Mouse (Mus musculus) MEL (cell line): Measurements from ENCODE around the gene Ccdc96. TPM values are rescaled to one million over a fixed set of nuclear protein-coding genes. Genes with fewer than 3 reads are reported as not detected.

Experiments
- DNase-seq: peaks from one replicate; pipeline ENCODE4 v3.0.0; 2011; ENCODE audit warnings: low read depth, low spot score
- H3K27ac ChIP-seq: 2 replicates; pipeline ENCODE4 v1.5.1; 2012; ENCODE audit warnings: low read depth, mild to moderate bottlenecking, control low read depth, low read length, moderate library complexity; ENCODE audit not compliant: control insufficient read depth
- H3K27me3 ChIP-seq, 2 experiments: fragments of 150-350 bp in 1 of 2; sonication (generic) in 1 of 2; 2 replicates each; pipeline ENCODE4 v1.6.1; 2012; ENCODE audit warnings: low read length in 2 of 2, mild to moderate bottlenecking in 2 of 2, improper control_type of control experiment in 1 of 2, moderate library complexity in 1 of 2; ENCODE audit not compliant: insufficient read depth in 2 of 2, control insufficient read depth in 1 of 2
- H3K36me3 ChIP-seq, 2 experiments: 2 replicates each; pipeline ENCODE4 v1.6.1; 2012 to 2014; ENCODE audit warnings: low read length in 2 of 2, improper control_type of control experiment in 1 of 2, inconsistent platforms in 1 of 2, mild to moderate bottlenecking in 1 of 2; ENCODE audit not compliant: insufficient read depth in 2 of 2, control insufficient read depth in 1 of 2
- H3K4me1 ChIP-seq, 2 experiments: fragments of 150-350 bp in 1 of 2; sonication (generic) in 1 of 2; 2 replicates each; pipeline ENCODE4 v1.6.1; 2012; ENCODE audit warnings: low read length in 2 of 2, improper control_type of control experiment in 1 of 2, mild to moderate bottlenecking in 1 of 2; ENCODE audit not compliant: insufficient read depth in 2 of 2, control insufficient read depth in 1 of 2
- H3K4me3 ChIP-seq, 2 experiments: fragments of 150-350 bp in 1 of 2; sonication (generic) in 1 of 2; 2 replicates each; pipeline ENCODE4 v1.5.1; 2012; ENCODE audit warnings: low read depth in 2 of 2, low read length in 2 of 2, mild to moderate bottlenecking in 2 of 2, moderate library complexity in 2 of 2, control low read depth in 1 of 2, improper control_type of control experiment in 1 of 2; ENCODE audit not compliant: control insufficient read depth in 1 of 2, insufficient read depth in 1 of 2
- H3K79me2 ChIP-seq: 2 replicates; pipeline ENCODE4 v1.6.1; 2012; ENCODE audit warnings: mild to moderate bottlenecking, low read length, moderate library complexity; ENCODE audit not compliant: control insufficient read depth, poor library complexity, insufficient read depth
- H3K9ac ChIP-seq: 2 replicates; pipeline ENCODE4 v1.6.1; 2012; ENCODE audit warnings: low read depth, mild to moderate bottlenecking, control low read depth, low read length, moderate library complexity; ENCODE audit not compliant: control insufficient read depth, poor library complexity, severe bottlenecking
- H3K9me3 ChIP-seq: fragments of 150-350 bp; sonication (generic); replicated peaks from 2 replicates; pipeline ENCODE4 v1.6.1; 2012; ENCODE audit warnings: mild to moderate bottlenecking, low read length, improper control_type of control experiment, moderate library complexity; ENCODE audit not compliant: insufficient read depth
- BHLHE40 ChIP-seq: IDR thresholded peaks from 2 replicates; pipeline ENCODE4 v1.6.1; 2012; ENCODE audit warnings: low read depth, mild to moderate bottlenecking, inconsistent platforms, low read length, improper control_type of control experiment, borderline replicate concordance
- CHD1 ChIP-seq: IDR thresholded peaks from 2 replicates; pipeline ENCODE4 v1.6.1; 2012; ENCODE audit warnings: low read depth, mild to moderate bottlenecking, inconsistent platforms, low read length, improper control_type of control experiment
- CHD2 ChIP-seq: IDR thresholded peaks from 2 replicates; pipeline ENCODE4 v1.6.1; 2011; ENCODE audit warnings: low read length, improper control_type of control experiment
- E2F4 ChIP-seq: IDR thresholded peaks from 2 replicates; pipeline ENCODE4 v1.6.1; 2011; ENCODE audit warnings: low read depth, low read length, improper control_type of control experiment, borderline replicate concordance
- EP300 ChIP-seq, 2 experiments: IDR thresholded peaks; 2 replicates each; pipeline ENCODE4 v1.6.1; 2011; ENCODE audit warnings: improper control_type of control experiment in 2 of 2, low read length in 2 of 2, low read depth in 1 of 2, mild to moderate bottlenecking in 1 of 2
- ETS1 ChIP-seq: IDR thresholded peaks from 2 replicates; pipeline ENCODE4 v1.6.1; 2012; ENCODE audit warnings: low read depth, mild to moderate bottlenecking, inconsistent platforms, low read length, improper control_type of control experiment, moderate library complexity
- HCFC1 ChIP-seq: IDR thresholded peaks from 2 replicates; pipeline ENCODE4 v1.6.1; 2012; ENCODE audit warnings: low read depth, mild to moderate bottlenecking, inconsistent platforms, low read length, improper control_type of control experiment, moderate library complexity
- KAT2A ChIP-seq: conservative IDR thresholded peaks from 2 replicates; pipeline ENCODE4 v1.6.1; 2012; ENCODE audit warnings: low read depth, low read length, improper control_type of control experiment, inconsistent platforms
- MAFK ChIP-seq: IDR thresholded peaks from 2 replicates; pipeline ENCODE4 v1.6.1; 2011; ENCODE audit warnings: low read depth, mild to moderate bottlenecking, low read length, improper control_type of control experiment, borderline replicate concordance
- MAZ ChIP-seq: IDR thresholded peaks from 2 replicates; pipeline ENCODE4 v1.6.1; 2012; ENCODE audit warnings: low read depth, mild to moderate bottlenecking, inconsistent platforms, low read length, improper control_type of control experiment
- MEF2A ChIP-seq: IDR thresholded peaks from 2 replicates; pipeline ENCODE4 v1.6.1; 2014; ENCODE audit warnings: low read depth, mild to moderate bottlenecking, inconsistent platforms, low read length, improper control_type of control experiment; ENCODE audit not compliant: poor library complexity, insufficient replicate concordance, severe bottlenecking; ENCODE audit errors: extremely low read depth
- MXI1 ChIP-seq: IDR thresholded peaks from 2 replicates; pipeline ENCODE4 v1.6.1; 2011; ENCODE audit warnings: mild to moderate bottlenecking, low read depth, low read length, improper control_type of control experiment
- MYB ChIP-seq: IDR thresholded peaks from 2 replicates; pipeline ENCODE4 v1.6.1; 2011; ENCODE audit warnings: mild to moderate bottlenecking, low read depth, low read length, improper control_type of control experiment
- MYC ChIP-seq: IDR thresholded peaks from 2 replicates; pipeline ENCODE4 v1.6.1; 2011; ENCODE audit warnings: low read depth, mild to moderate bottlenecking, low read length, improper control_type of control experiment, moderate library complexity
- NELFE ChIP-seq: IDR thresholded peaks from 2 replicates; pipeline ENCODE4 v1.6.1; 2011; ENCODE audit warnings: low read depth, low read length, improper control_type of control experiment
- NRF1 ChIP-seq: IDR thresholded peaks from 2 replicates; pipeline ENCODE4 v1.6.1; 2014; ENCODE audit warnings: low read depth, mild to moderate bottlenecking, inconsistent platforms, low read length, improper control_type of control experiment, moderate library complexity; ENCODE audit not compliant: poor library complexity, insufficient read depth, severe bottlenecking
- POLR2A ChIP-seq, 2 experiments: IDR thresholded peaks; 2 replicates each; pipeline ENCODE4 v1.6.1; 2011 to 2012; ENCODE audit warnings: low read length in 2 of 2, mild to moderate bottlenecking in 2 of 2, control low read depth in 1 of 2, improper control_type of control experiment in 1 of 2, low read depth in 1 of 2, moderate library complexity in 1 of 2; ENCODE audit not compliant: control insufficient read depth in 1 of 2, insufficient read depth in 1 of 2, poor library complexity in 1 of 2
- RAD21 ChIP-seq: IDR thresholded peaks from 2 replicates; pipeline ENCODE4 v1.6.1; 2011; ENCODE audit warnings: mild to moderate bottlenecking, low read depth, low read length, improper control_type of control experiment
- RCOR1 ChIP-seq: IDR thresholded peaks from 2 replicates; pipeline ENCODE4 v1.6.1; 2012; ENCODE audit warnings: low read depth, mild to moderate bottlenecking, inconsistent platforms, low read length, improper control_type of control experiment
- SIN3A ChIP-seq: IDR thresholded peaks from 2 replicates; pipeline ENCODE4 v1.6.1; 2012; ENCODE audit warnings: low read length, improper control_type of control experiment, inconsistent platforms
- TAL1 ChIP-seq: IDR thresholded peaks from 2 replicates; pipeline ENCODE4 v1.6.1; 2012; ENCODE audit warnings: mild to moderate bottlenecking, inconsistent platforms, low read length, moderate library complexity, mixed read lengths
- TBP ChIP-seq: IDR thresholded peaks from 2 replicates; pipeline ENCODE4 v1.8.0; 2011; ENCODE audit warnings: low read depth, low read length, improper control_type of control experiment
- TCF12 ChIP-seq: IDR thresholded peaks from 2 replicates; pipeline ENCODE4 v1.6.1; 2014; ENCODE audit warnings: low read depth, mild to moderate bottlenecking, inconsistent platforms, low read length, improper control_type of control experiment, moderate library complexity
- UBTF ChIP-seq: IDR thresholded peaks from 2 replicates; pipeline ENCODE4 v1.6.1; 2012; ENCODE audit warnings: low read depth, mild to moderate bottlenecking, inconsistent platforms, low read length, improper control_type of control experiment, moderate library complexity, borderline replicate concordance; ENCODE audit not compliant: insufficient read depth
- USF2 ChIP-seq, 2 experiments: IDR thresholded peaks; 2 replicates each; pipeline ENCODE4 v1.6.1; 2011 to 2012; ENCODE audit warnings: improper control_type of control experiment in 2 of 2, low read length in 2 of 2, borderline replicate concordance in 1 of 2, inconsistent platforms in 1 of 2, low read depth in 1 of 2, mild to moderate bottlenecking in 1 of 2; ENCODE audit not compliant: insufficient read depth in 1 of 2
- ZC3H11A ChIP-seq: IDR thresholded peaks from 2 replicates; pipeline ENCODE4 v1.6.1; 2012; ENCODE audit warnings: low read depth, mild to moderate bottlenecking, inconsistent platforms, low read length, improper control_type of control experiment
- ZKSCAN1 ChIP-seq: IDR thresholded peaks from 2 replicates; pipeline ENCODE4 v1.6.1; 2012; ENCODE audit warnings: low read depth, mild to moderate bottlenecking, inconsistent platforms, low read length, improper control_type of control experiment, moderate library complexity
- ZMIZ1 ChIP-seq: IDR thresholded peaks from 2 replicates; pipeline ENCODE4 v1.6.1; 2012; ENCODE audit warnings: low read depth, mild to moderate bottlenecking, inconsistent platforms, low read length, improper control_type of control experiment, moderate library complexity
- polyA plus RNA-seq, 2 experiments: library from polyadenylated mRNA; stranded (reverse) in 1 of 2; unstranded in 1 of 2; fragments of >175 nt in 1 of 2; fragments of >200 nt in 1 of 2; gene quantifications; 2 replicates each; pipeline versions ENCODE4 v1.2.1 to v1.2.4; 2012; ENCODE audit warnings: low replicate concordance in 2 of 2, low read depth in 1 of 2; ENCODE audit not compliant: insufficient read length in 2 of 2, insufficient read depth in 1 of 2, missing spikeins in 1 of 2
- total RNA-seq: library from RNA; depleted of rRNA; stranded (reverse); fragments of 300-350 nt; gene quantifications from 2 replicates; pipeline ENCODE4 v1.2.3, GENCODE M21; 2012

Gene Ccdc96
- total and polyA plus RNA-seq, 3 experiments = 0.31 to 0.64 TPM; not detected in 1

DNA sequence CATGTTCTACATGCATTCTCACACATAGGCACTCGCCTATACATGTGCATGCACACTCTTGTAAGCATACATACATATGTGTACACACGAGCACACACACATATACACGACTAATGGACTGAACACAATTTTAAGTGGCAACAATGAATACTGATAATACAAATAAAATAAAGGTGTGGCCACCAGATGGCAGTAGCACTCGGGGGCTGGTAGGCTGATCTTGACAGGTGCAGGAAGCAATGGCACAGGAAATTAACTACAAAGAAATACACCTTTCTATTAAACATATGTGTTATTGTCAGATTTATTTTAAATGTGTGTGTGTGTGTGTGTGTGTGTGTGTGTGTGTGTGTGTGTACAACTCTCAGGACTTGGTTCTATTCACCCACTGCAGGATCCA lies 25.5 kb upstream of the Ccdc96 start (continued):
- no peak for TF ChIP-seq BHLHE40
- TF ChIP-seq ZC3H11A = peak; percentile 66
- no peak for TF ChIP-seq UBTF
- no peak for TF ChIP-seq E2F4
- 0 out of 2 replicates have a peak, but pooled peaks have one; percentile 28 for TF ChIP-seq TBP
- TF ChIP-seq RAD21 = peak; percentile 83
- TF ChIP-seq HCFC1 = no peak
- TF ChIP-seq ZMIZ1 = no peak
- no peak for TF ChIP-seq TAL1
- 0 out of 2 replicates have a peak, but pooled peaks have one; percentile 36 for TF ChIP-seq SIN3A
- no peak for TF ChIP-seq POLR2A (IDR thresholded peaks at IDR 0.05; ENCODE audit: control insufficient read depth in 1 of 2, insufficient read depth in 1 of 2, low read depth in 1 of 2, low read length in 2 of 2, poor library complexity in 1 of 2)
- no peak for TF ChIP-seq EP300 (IDR thresholded peaks at IDR 0.05; ENCODE audit: low read depth in 1 of 2, low read length in 2 of 2)
- TF ChIP-seq MXI1 = no peak
- TF ChIP-seq ZKSCAN1 = no peak
- TF ChIP-seq RCOR1 = no peak
- no peak for TF ChIP-seq ETS1
- no peak for TF ChIP-seq NELFE
- TF ChIP-seq TCF12 = no peak
- no peak for TF ChIP-seq MYC
- TF ChIP-seq CHD2 = no peak
- no peak for TF ChIP-seq CHD1

DNA sequence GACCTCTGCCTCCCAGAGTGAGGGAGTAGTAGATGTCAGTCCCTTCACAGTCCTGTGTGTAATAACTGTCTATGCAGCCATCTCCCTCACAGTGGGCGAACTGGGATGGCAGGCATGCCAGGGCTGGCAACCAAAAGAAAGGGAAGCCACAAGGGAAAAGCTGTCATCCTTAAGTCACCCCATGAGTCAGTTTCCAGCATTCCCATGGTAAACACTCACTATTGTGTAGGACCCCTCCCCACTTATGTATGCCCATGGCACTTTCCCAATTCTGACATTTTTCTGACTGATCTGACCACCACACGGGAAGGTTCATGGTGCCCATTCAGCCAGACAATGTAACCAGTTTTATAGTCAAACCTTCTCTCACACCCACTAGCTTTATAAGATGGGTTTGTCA lies 23.7 kb upstream of the Ccdc96 start:
- H3K9ac ChIP-seq = no peak overlapping the region
- H3K4me3 ChIP-seq = no peak overlapping the region
- peaks cover 7% of the 10 kb centered on the region for H3K79me2 ChIP-seq
- H3K4me1 ChIP-seq = peaks cover 0 to 12% of the 10 kb centered on the region in 2 experiments; a peak in 2 of 4 replicates
- H3K36me3 ChIP-seq = peaks cover 0 to 5% of the 10 kb centered on the region in 2 experiments; a peak in 2 of 4 replicates
- H3K27me3 ChIP-seq = no peaks in the 10 kb centered on the region
- no peaks in the 10 kb centered on the region for H3K9me3 ChIP-seq
- TF ChIP-seq MYB (no peak), EP300 (IDR thresholded peaks at IDR 0.05; ENCODE audit: low read depth in 1 of 2, low read length in 2 of 2) (no peak), USF2 (IDR thresholded peaks at IDR 0.05; ENCODE audit: borderline replicate concordance in 1 of 2, insufficient read depth in 1 of 2, low read depth in 1 of 2, low read length in 2 of 2) (no peak), MEF2A (no peak), KAT2A (no peak), ZKSCAN1 (no peak), NELFE (no peak), TAL1 (no peak), MAZ (no peak), TBP (no peak), NRF1 (no peak), MAFK (no peak)
- DNase-seq = no peak
- H3K27ac ChIP-seq = no peak overlapping the region
